Mouse (Mus musculus) midbrain, embryonic 15.5 days (tissue): ENCODE results near the gene Uba1. TPM values are rescaled to one million over a fixed set of nuclear protein-coding genes. Genes with fewer than 3 reads are reported as not detected.

Experiments
- ATAC-seq: fragments of 200-750 bp; cut with Nextera tagmentation; replicated peaks from 2 replicates; pipeline ENCODE4 v1.8.0; 2017; ENCODE audit warnings: moderate TSS enrichment
- H3K27ac ChIP-seq: fragments of 300-500 bp; sonication (generic); 2 replicates; pipeline ENCODE4 v1.5.1; 2015; ENCODE audit warnings: mild to moderate bottlenecking, inconsistent platforms
- H3K27me3 ChIP-seq: fragments of 300-500 bp; sonication (generic); replicated peaks from 2 replicates; pipeline ENCODE4 v1.6.1; 2015; ENCODE audit warnings: inconsistent platforms
- H3K36me3 ChIP-seq: fragments of 300-500 bp; sonication (generic); replicated peaks from 2 replicates; pipeline ENCODE4 v1.6.1; 2015; ENCODE audit warnings: inconsistent platforms
- H3K4me1 ChIP-seq: fragments of 300-500 bp; sonication (generic); 2 replicates; pipeline ENCODE4 v1.6.1; 2015; ENCODE audit warnings: inconsistent platforms
- H3K4me2 ChIP-seq: fragments of 300-500 bp; sonication (generic); 2 replicates; pipeline ENCODE4 v1.6.1; 2015; ENCODE audit warnings: inconsistent platforms, mild to moderate bottlenecking, moderate library complexity
- H3K4me3 ChIP-seq: fragments of 300-500 bp; sonication (generic); 2 replicates; pipeline ENCODE4 v1.5.1; 2015; ENCODE audit warnings: mild to moderate bottlenecking, inconsistent platforms
- H3K9ac ChIP-seq: fragments of 300-500 bp; sonication (generic); 2 replicates; pipeline ENCODE4 v1.6.1; 2015; ENCODE audit warnings: mild to moderate bottlenecking, inconsistent platforms
- H3K9me3 ChIP-seq: fragments of 300-500 bp; sonication (generic); 2 replicates; pipeline ENCODE4 v1.6.1; 2016; ENCODE audit warnings: inconsistent platforms
- WGBS: fragments of 180-500 bp; shearing (Covaris S2); methylation state at CpG from one replicate; pipeline ENCODE4 v1.1.7; 2015; ENCODE audit warnings: mixed read lengths; 5-methylcytosine and 5-hydroxymethylcytosine counted together
- polyA plus RNA-seq: library from polyadenylated mRNA; unstranded; fragments of >200 nt; fragmentation: Nextera tagmentation; extraction: Ambion mirVana; gene quantifications from 2 replicates; pipeline ENCODE4 v1.2.1, GENCODE M21; 2015

Gene Uba1
- 412 and 423 TPM in 2 replicates for polyA plus RNA-seq

- Histone ChIP-seq H3K27ac (peak within 1 kb of the TSS; percentile 53), H3K9ac (peak within 1 kb of the TSS; percentile 32)
- WGBS = 21% methylated on average over 27 of the region's 27 CpGs
Observed at GRCm38 (mm10) chrX:20658026-20658652, at the start of gene Uba1. Gene Uba1, plus strand, starts transcription at chrX:20658326.

GRCm38 (mm10) chrX:20608500-20608899, 49.6 kb upstream of the Uba1 start:
- no peak overlapping the region for H3K9ac ChIP-seq
- H3K4me2 ChIP-seq = no peak overlapping the region
- no peaks in the 10 kb centered on the region for H3K36me3 ChIP-seq
- 83% methylated on average over 4 of the region's 4 CpGs for WGBS
- no peaks in the 10 kb centered on the region for H3K4me1 ChIP-seq
- ATAC-seq = no peak
- H3K27me3 ChIP-seq = no peaks in the 10 kb centered on the region
- H3K9me3 ChIP-seq = no peaks in the 10 kb centered on the region
- no peak overlapping the region for H3K4me3 ChIP-seq
- H3K27ac ChIP-seq = no peak overlapping the region

More at GRCm38 (mm10) chrX:20658026-20658652, at the start of gene Uba1:
- no peaks in the 10 kb centered on the region for H3K36me3 ChIP-seq
- no peaks in the 10 kb centered on the region for H3K27me3 ChIP-seq
- H3K4me1 ChIP-seq = peaks cover 5% of the 10 kb centered on the region; the same call in 1 of the 2 replicates
- H3K4me3 ChIP-seq = peak within 1 kb of the TSS; percentile 49
- H3K4me2 ChIP-seq = peak within 1 kb of the TSS; percentile 65
- no peaks in the 10 kb centered on the region for H3K9me3 ChIP-seq
- ATAC-seq = peak; percentile 82

DNA sequence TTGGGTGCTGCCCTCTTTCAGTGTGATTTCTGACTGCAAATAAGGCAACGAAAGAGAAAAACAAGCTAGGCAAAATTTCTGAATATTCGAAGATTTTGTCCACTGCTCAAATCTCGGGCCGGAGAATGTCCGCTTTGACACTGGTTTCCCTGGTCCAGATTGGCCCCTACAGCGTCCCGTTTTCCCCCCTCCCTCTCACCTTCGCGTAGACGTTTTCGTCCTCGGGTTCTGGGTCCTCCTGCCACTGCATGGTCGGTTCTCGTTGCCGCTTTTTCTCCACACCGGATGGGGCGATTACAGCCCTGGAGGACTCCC, 41.3 kb upstream of the Uba1 start:
- Histone ChIP-seq H3K27ac (peak overlapping the region; percentile 91), H3K27me3 (no peaks in the 10 kb centered on the region), H3K4me1 (peaks cover 22% of the 10 kb centered on the region), H3K9me3 (no peaks in the 10 kb centered on the region), H3K9ac (peak overlapping the region; percentile 38), H3K4me2 (peak overlapping the region; percentile 51), H3K36me3 (no peaks in the 10 kb centered on the region), H3K4me3 (peak overlapping the region; percentile 57)
- WGBS = 20% methylated on average over 17 of the region's 17 CpGs
- ATAC-seq = no peak

DNA sequence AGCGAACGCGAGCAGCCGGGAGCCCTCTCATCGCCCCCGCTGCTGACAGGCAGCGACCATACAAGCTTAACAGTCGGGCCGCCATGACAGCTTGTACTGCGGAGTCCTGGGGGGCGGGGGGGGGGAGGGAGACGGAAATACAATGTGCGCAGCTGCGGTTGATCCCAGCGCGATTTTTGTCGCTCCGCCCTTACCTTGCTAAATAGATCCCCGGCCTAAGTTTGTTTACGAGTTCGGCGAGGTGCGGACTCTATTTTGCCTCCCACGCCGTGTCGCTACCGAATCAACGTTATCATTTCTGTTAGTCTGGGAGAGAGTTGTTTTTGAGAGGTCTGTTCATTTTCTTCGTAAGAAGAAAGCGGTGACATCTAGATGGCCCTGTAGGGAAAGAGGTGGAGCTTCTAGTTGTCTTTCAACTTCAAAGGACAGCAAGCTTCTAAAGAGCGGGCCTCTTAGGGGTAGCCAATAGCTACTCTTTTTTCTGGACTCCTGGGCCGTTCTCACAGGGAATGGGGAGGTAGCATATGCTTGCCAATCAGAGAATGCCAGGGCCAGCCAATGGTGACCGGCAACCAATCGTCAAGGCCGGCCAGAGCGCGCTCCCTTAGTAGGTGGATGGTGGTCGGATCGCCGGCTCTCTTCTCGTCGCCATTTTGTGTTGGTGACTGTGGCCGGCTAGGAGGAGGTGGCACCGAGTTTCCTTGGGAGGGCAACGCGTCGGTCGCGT, 40.8 kb upstream of the Uba1 start, which contains the start of the genes Rbm10 and Ndufb11:
TSS of gene Rbm10 (plus strand) at position 328 of the 727 bp plus-strand sequence.
TSS of gene Ndufb11 (minus strand) at position 444 of the 727 bp plus-strand sequence.
- Histone ChIP-seq H3K4me1 (peaks cover 22% of the 10 kb centered on the region), H3K4me2 (peak within 1 kb of the TSS; percentile 51), H3K9me3 (no peaks in the 10 kb centered on the region), H3K27me3 (no peaks in the 10 kb centered on the region), H3K9ac (peak within 1 kb of the TSS; percentile 57), H3K36me3 (no peaks in the 10 kb centered on the region), H3K27ac (peak within 1 kb of the TSS; percentile 91), H3K4me3 (peak within 1 kb of the TSS; percentile 57)
- WGBS = 26% methylated on average over 48 of the region's 49 CpGs
- peak; percentile 98 for ATAC-seq

GRCm38 (mm10) chrX:20617903-20618399, 40.2 kb upstream of the Uba1 start:
- H3K9me3 ChIP-seq = no peaks in the 10 kb centered on the region
- H3K9ac ChIP-seq = peak overlapping the region; percentile 57
- peak; percentile 68 for ATAC-seq
- peak overlapping the region; percentile 91 for H3K27ac ChIP-seq
- peaks cover 22% of the 10 kb centered on the region for H3K4me1 ChIP-seq
- peak overlapping the region; percentile 57 for H3K4me3 ChIP-seq
- WGBS = 19% methylated on average over 31 of the region's 31 CpGs
- no peaks in the 10 kb centered on the region for H3K36me3 ChIP-seq
- peak overlapping the region; percentile 51 for H3K4me2 ChIP-seq
- H3K27me3 ChIP-seq = no peaks in the 10 kb centered on the region

DNA sequence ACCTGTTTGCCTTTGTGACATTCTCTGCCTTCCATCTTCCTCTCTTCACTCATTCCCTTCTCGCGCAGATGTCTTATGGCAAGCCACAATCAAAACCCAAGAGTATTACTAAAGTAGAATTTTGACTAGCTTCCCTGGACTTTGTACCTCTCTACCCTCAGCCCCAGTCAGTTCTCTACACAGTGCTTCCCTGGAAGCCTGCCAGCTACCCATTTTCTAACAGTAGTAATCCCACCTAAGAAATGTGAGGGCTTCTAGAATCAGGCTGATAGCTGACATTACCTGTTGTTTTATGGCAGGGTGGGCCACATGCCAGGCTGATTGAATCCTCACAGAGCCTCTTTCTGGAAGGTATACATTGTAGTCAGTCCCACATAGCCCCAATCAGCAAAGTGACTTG, 20.0 kb upstream of the Uba1 start:
- Histone ChIP-seq H3K36me3 (no peaks in the 10 kb centered on the region), H3K9ac (no peak overlapping the region), H3K4me1 (no peaks in the 10 kb centered on the region), H3K9me3 (no peaks in the 10 kb centered on the region), H3K27me3 (no peaks in the 10 kb centered on the region), H3K4me2 (no peak overlapping the region), H3K4me3 (no peak overlapping the region), H3K27ac (no peak overlapping the region)
- no peak for ATAC-seq
- WGBS = 100% methylated on average over 2 of the region's 2 CpGs

- no peak for ATAC-seq
- Histone ChIP-seq H3K27ac (no peak overlapping the region), H3K4me3 (no peak overlapping the region), H3K27me3 (no peaks in the 10 kb centered on the region), H3K4me1 (no peaks in the 10 kb centered on the region), H3K9ac (no peak overlapping the region), H3K9me3 (no peaks in the 10 kb centered on the region), H3K4me2 (no peak overlapping the region), H3K36me3 (0 out of 2 replicates have a peak, but pooled peaks cover 2% of the 10 kb centered on the region)
- WGBS = 83% methylated on average over 5 of the region's 5 CpGs
Observed at GRCm38 (mm10) chrX:20644780-20645179, 13.3 kb upstream of the Uba1 start.

DNA sequence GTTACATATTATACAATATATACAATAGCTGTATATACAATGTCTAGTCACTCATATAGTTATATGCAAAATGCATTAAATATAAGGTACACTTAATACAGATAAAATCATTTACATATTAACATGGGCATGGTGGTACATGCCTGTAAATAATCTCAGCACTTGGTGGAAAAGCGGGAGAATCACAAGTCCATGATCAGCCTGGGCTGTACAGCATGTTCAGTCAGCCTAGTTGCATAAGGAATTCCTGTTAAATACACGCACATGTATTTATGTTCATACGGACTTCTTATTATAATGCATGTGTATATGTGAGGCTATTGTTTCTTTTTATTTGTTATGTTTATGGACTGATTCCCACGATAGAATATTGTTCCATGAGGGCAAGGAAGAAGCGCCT, 533 bp upstream of the Uba1 start:
- 34% methylated on average over 5 of the region's 5 CpGs for WGBS
- Histone ChIP-seq H3K27me3 (no peaks in the 10 kb centered on the region), H3K27ac (no peak overlapping the region), H3K9ac (no peak overlapping the region; the same call in 1 of the 2 replicates), H3K4me3 (peak overlapping the region; percentile 49), H3K4me2 (peak overlapping the region; percentile 65), H3K9me3 (no peaks in the 10 kb centered on the region), H3K4me1 (peaks cover 5% of the 10 kb centered on the region; the same call in 1 of the 2 replicates), H3K36me3 (no peaks in the 10 kb centered on the region)
- ATAC-seq = peak; percentile 13; the same call in 1 of the 2 replicates

DNA sequence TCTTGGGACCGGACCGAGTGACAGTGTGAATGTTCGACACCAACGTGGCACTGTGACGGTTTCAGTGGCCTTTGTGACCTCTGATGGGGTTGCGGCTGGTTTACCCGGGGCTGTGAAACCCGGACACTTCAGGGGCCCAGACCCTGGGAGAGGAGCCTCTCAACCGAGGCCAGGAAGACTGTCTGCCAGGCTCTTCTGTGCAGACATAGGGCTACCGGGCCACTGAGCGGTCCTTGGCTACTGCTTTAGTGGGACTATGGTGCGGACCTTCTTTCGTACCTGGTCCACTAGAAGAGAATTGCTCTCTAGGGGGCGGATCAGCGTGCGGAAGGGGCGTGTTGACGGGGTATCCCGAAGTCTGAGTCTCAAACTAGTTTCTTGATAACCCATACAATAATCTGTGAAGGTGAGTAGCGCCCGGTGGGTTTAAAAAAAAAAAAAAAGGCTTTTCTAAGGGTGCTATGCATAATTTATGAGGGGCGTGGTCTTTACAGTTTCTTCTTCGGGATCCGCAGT, 823 bp downstream of the Uba1 start:
- ATAC-seq = no peak
- Histone ChIP-seq H3K9me3 (no peaks in the 10 kb centered on the region), H3K9ac (0 out of 2 replicates have a peak overlapping the region, but pooled peaks have one; percentile 9), H3K4me2 (peak overlapping the region; percentile 65), H3K4me3 (peak overlapping the region; percentile 49), H3K27me3 (no peaks in the 10 kb centered on the region), H3K36me3 (no peaks in the 10 kb centered on the region), H3K4me1 (peaks cover 5% of the 10 kb centered on the region; the same call in 1 of the 2 replicates), H3K27ac (no peak overlapping the region)
- 17% methylated on average over 24 of the region's 24 CpGs for WGBS

DNA sequence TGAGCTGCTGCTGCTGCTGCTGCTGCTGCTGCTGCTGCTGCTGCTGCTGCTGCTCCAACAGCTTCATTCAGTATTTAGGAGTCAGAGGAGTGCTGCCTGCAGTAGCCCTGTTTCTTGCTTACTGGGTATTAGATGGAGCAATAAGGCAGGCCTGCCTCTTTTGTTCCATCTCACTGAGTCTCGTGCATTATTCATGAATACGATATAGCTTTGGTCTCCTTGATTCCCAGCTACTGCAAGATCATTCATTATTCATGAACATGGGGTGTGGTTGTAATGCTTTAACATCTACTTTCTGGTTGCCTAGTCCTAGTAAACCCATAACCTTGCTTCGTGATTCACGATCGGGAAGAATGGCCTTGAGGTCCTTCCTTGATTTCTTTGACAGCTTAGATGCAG, 4.2 kb downstream of the Uba1 start:
- Histone ChIP-seq H3K36me3 (no peaks in the 10 kb centered on the region), H3K9ac (0 out of 2 replicates have a peak overlapping the region, but pooled peaks have one; percentile 17), H3K4me1 (peaks cover 36% of the 10 kb centered on the region), H3K27me3 (no peaks in the 10 kb centered on the region), H3K27ac (peak overlapping the region; percentile 91), H3K9me3 (no peaks in the 10 kb centered on the region), H3K4me3 (peak overlapping the region; percentile 61), H3K4me2 (peak overlapping the region; percentile 34)
- ATAC-seq = peak; percentile 79
- 26% methylated on average over 5 of the region's 5 CpGs for WGBS

GRCm38 (mm10) chrX:20662716-20663443, 4.8 kb downstream of the Uba1 start:
- Histone ChIP-seq H3K9me3 (no peaks in the 10 kb centered on the region), H3K9ac (peak overlapping the region; percentile 76), H3K4me2 (peak overlapping the region; percentile 53), H3K27me3 (no peaks in the 10 kb centered on the region), H3K4me1 (peaks cover 36% of the 10 kb centered on the region), H3K27ac (peak overlapping the region; percentile 91), H3K4me3 (peak overlapping the region; percentile 61), H3K36me3 (no peaks in the 10 kb centered on the region)
- WGBS = 22% methylated on average over 27 of the region's 28 CpGs
- peak; percentile 91 for ATAC-seq

GRCm38 (mm10) chrX:20663444-20663790, 5.3 kb downstream of the Uba1 start:
- Histone ChIP-seq H3K4me3 (peak overlapping the region; percentile 61), H3K4me2 (peak overlapping the region; percentile 53), H3K9ac (peak overlapping the region; percentile 76), H3K4me1 (peaks cover 36% of the 10 kb centered on the region), H3K9me3 (no peaks in the 10 kb centered on the region), H3K27me3 (no peaks in the 10 kb centered on the region), H3K27ac (peak overlapping the region; percentile 91), H3K36me3 (no peaks in the 10 kb centered on the region)
- ATAC-seq = peak; percentile 11; the same call in 1 of the 2 replicates
- WGBS = 21% methylated on average over 9 of the region's 9 CpGs
